Mouse (Mus musculus) kidney, adult 2 months (tissue): ENCODE results near the gene Fbln5. TPM values are rescaled to one million over a fixed set of nuclear protein-coding genes. Genes with fewer than 3 reads are reported as not detected.

Experiments used
- DNase-seq: peaks from one replicate; pipeline ENCODE4 v3.0.0; 2021
- H3K27ac ChIP-seq: fragments of 200-500 bp; 2 replicates; pipeline ENCODE4 v1.5.1; 2012; ENCODE audit warnings: low read depth, low read length, control low read depth, inconsistent platforms; ENCODE audit not compliant: insufficient read depth
- H3K27me3 ChIP-seq: fragments of 200-500 bp; replicated peaks from 2 replicates; pipeline ENCODE4 v1.6.1; 2012; ENCODE audit warnings: mild to moderate bottlenecking, moderate library complexity, low read length, inconsistent platforms; ENCODE audit not compliant: control insufficient read depth, insufficient read depth
- H3K36me3 ChIP-seq: fragments of 200-500 bp; 2 replicates; pipeline ENCODE4 v1.6.1; 2012; ENCODE audit warnings: mild to moderate bottlenecking, moderate library complexity, low read length, inconsistent platforms; ENCODE audit not compliant: control insufficient read depth, insufficient read depth
- H3K4me1 ChIP-seq: fragments of 200-500 bp; 2 replicates; pipeline ENCODE4 v1.6.1; 2011; ENCODE audit warnings: low read length; ENCODE audit not compliant: control insufficient read depth, insufficient read depth
- H3K4me3 ChIP-seq: fragments of 200-500 bp; 2 replicates; pipeline ENCODE4 v1.5.1; 2011; ENCODE audit warnings: mild to moderate bottlenecking, low read depth, low read length, control low read depth; ENCODE audit not compliant: insufficient read depth
- CTCF ChIP-seq: fragments of 200-500 bp; conservative IDR thresholded peaks from 2 replicates; pipeline ENCODE4 v1.5.1; 2011; ENCODE audit warnings: low read depth, mild to moderate bottlenecking, control low read depth, low read length, moderate library complexity, mixed read lengths; ENCODE audit not compliant: insufficient read depth, insufficient read length
- POLR2A ChIP-seq: fragments of 200-500 bp; IDR thresholded peaks from one replicate; pipeline ENCODE4 v1.6.1; 2011; ENCODE audit warnings: low read depth, low read length, control low read depth
- WGBS: fragments of 180-500 bp; shearing (Covaris S2); methylation state at CpG from one replicate; pipeline ENCODE4 v1.1.7; 2018; 5-methylcytosine and 5-hydroxymethylcytosine counted together
- polyA plus RNA-seq: library from polyadenylated mRNA; depleted of rRNA; stranded (reverse); fragments of >200 nt; gene quantifications from 2 replicates; pipeline ENCODE4 v1.2.3, GENCODE M21; 2012; rRNA removed

Fbln5 gene
- 302 and 308 TPM in 2 replicates for polyA plus RNA-seq

DNA sequence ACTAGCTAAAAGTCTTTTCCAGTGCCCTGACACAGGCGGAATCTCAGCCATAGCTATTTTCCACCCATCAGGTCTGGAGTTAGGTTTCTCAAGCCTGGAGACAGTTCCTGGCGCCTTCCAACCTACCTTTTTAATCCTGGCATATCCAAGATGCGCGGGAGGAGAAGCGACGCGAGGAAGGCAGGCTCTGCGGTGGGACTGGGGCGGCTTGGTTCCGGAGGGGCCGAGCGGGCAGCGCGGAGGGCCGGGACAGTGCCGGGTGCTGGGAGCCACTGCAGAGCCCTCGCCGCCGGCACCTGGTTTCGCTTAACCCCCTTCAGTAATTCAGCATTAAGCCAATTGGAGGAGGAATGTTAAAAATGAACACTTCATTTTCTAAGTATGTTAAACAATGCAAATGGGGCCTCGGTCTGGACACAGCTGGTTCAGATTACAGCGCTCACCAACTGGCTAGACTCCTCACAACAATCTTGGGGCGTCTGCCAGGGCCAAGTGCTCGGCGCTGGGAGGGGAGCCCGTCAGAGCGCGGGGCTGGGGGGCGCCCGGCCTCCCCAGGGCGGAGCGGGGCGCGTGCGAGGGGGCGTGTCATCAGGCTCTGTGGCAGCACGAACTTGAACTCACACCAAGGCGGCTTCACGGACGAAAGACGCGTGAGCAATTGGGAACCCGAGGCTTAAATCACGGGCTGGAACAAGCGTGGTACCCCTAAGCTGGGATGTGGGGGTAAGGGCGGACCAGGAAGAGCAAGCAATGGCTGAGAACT, at the start of gene Fbln5:
TSS of gene Fbln5 (minus strand) at position 448 of the 763 bp plus-strand sequence.
- WGBS, result 2% methylated on average over 46 of the region's 46 CpGs
- H3K4me1 ChIP-seq, result peaks cover 5% of the 10 kb centered on the region; the same call in 1 of the 2 replicates
- H3K36me3 ChIP-seq, result no peaks in the 10 kb centered on the region
- peak; percentile 74 for DNase-seq
- no peaks in the 10 kb centered on the region for H3K27me3 ChIP-seq
- TF ChIP-seq POLR2A (no peak), CTCF (no peak)
- H3K4me3 ChIP-seq, result peak within 1 kb of the TSS; percentile 60
- peak within 1 kb of the TSS; percentile 65 for H3K27ac ChIP-seq

DNA sequence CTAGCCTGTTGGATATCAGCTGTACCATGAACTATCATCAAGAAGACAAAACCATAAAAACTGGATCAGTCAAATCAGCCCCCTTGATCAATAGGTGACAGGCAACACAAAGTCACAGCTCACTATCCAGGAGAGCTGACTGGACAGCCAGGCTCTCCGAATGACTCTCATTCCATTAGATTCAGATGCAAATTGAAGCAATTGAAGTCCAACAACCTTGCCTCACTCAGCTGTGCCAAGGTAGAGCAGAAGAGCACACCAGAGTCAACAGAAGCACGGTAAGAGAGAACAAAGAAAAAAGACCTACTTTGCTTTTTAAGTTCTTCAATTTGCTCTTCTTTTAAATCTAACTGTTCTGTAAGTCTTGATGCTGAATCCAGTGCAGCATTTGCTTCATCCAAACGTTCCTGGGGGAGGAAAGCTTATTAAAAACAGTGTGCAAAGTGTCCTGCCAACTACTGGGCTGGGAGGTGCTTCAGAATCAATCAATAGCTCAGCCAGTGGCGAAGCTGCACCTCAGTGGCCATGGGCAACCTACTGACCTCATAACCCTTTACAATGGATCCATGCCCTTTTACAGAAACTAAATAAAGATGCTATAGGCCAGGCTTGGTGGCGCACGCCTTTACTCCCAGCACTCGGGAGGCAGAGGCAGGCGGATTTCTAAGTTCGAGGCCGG, 43.6 kb upstream of the Fbln5 start:
- no peak for DNase-seq
- TF ChIP-seq POLR2A (no peak), CTCF (no peak)

DNA sequence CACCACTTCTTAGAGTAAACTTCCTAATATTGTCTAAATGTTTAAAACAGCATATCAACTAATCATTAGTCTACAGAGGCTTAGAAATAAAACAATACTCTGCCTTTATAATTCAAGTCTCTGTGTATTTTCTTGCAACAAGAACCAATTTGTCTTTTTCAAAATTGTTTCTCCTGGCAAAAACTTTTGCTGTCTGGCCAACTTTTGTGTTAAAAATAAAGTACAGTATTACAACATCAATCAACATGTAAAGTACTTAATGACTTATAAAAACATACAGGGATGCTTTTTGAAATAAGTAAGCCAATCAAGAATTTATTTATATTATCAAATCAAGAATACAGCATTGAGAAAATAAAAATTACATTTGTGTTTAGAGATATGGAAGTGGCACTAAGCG, 41.4 kb upstream of the Fbln5 start:
- Histone ChIP-seq H3K4me1 (no peaks in the 10 kb centered on the region), H3K27me3 (no peaks in the 10 kb centered on the region), H3K36me3 (peaks cover 2% of the 10 kb centered on the region; the same call in 1 of the 2 replicates), H3K4me3 (no peak overlapping the region), H3K27ac (no peak overlapping the region)
- WGBS, result 89% methylated on average over 1 of the region's 1 CpGs
- no peak for DNase-seq
- no peak for TF ChIP-seq POLR2A
- TF ChIP-seq CTCF, result no peak

More for the DNA sequence above, 43.6 kb upstream of the Fbln5 start:
- Histone ChIP-seq H3K27ac (no peak overlapping the region), H3K36me3 (peaks cover 2% of the 10 kb centered on the region; the same call in 1 of the 2 replicates), H3K27me3 (no peaks in the 10 kb centered on the region), H3K4me1 (no peaks in the 10 kb centered on the region), H3K4me3 (no peak overlapping the region)
- 84% methylated on average over 10 of the region's 10 CpGs for WGBS

DNA sequence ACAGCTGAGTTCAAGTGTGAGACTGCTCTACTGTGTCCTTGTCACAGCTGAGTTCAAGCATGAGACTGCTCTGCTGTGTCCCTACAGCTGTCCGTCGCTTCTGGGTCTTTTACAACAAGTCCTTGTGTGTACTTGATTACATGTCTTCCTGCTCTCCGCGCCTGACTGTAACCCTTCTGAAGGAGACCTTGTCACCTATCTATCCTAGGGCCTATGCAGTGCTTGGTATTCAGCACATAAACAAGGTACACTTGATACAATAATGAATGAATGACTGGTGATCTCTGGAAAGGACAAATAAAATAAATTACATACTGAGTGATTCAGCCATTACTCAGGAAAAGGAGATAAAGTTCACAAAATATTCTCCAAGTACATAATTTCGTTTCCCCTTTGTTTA, 39.2 kb upstream of the Fbln5 start:
- Histone ChIP-seq H3K36me3 (peaks cover 2% of the 10 kb centered on the region; the same call in 1 of the 2 replicates), H3K27me3 (no peaks in the 10 kb centered on the region), H3K27ac (no peak overlapping the region), H3K4me1 (no peaks in the 10 kb centered on the region), H3K4me3 (no peak overlapping the region)
- no peak for TF ChIP-seq POLR2A
- DNase-seq, result no peak
- WGBS, result 90% methylated on average over 5 of the region's 5 CpGs

DNA sequence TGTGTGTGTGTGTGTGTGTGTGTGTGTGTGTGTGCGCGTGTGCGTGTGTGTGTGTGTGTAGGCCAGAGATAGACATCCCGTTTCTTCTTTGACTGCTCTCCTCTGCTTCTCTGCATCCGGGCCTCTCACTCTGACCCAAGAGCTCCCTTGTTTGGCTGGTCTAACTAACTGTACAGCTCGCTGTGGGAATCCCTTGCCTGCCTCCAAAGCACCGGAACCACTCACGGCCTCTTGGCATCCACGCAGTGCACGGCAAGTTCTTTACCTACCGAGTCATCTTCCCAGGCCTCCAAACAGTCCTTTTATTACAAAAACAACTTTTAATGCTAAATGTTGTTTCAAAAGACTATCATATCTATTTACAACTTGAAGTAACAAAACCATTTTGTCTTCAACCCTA, 35.5 kb upstream of the Fbln5 start:
- no peak for DNase-seq
- no peak for TF ChIP-seq CTCF
- no peak for TF ChIP-seq POLR2A
- no peak overlapping the region for H3K4me3 ChIP-seq
- WGBS, result 91% methylated on average over 11 of the region's 11 CpGs
- no peak overlapping the region for H3K27ac ChIP-seq
- no peaks in the 10 kb centered on the region; the same call in 1 of the 2 replicates for H3K36me3 ChIP-seq
- H3K27me3 ChIP-seq, result no peaks in the 10 kb centered on the region
- H3K4me1 ChIP-seq, result no peaks in the 10 kb centered on the region

DNA sequence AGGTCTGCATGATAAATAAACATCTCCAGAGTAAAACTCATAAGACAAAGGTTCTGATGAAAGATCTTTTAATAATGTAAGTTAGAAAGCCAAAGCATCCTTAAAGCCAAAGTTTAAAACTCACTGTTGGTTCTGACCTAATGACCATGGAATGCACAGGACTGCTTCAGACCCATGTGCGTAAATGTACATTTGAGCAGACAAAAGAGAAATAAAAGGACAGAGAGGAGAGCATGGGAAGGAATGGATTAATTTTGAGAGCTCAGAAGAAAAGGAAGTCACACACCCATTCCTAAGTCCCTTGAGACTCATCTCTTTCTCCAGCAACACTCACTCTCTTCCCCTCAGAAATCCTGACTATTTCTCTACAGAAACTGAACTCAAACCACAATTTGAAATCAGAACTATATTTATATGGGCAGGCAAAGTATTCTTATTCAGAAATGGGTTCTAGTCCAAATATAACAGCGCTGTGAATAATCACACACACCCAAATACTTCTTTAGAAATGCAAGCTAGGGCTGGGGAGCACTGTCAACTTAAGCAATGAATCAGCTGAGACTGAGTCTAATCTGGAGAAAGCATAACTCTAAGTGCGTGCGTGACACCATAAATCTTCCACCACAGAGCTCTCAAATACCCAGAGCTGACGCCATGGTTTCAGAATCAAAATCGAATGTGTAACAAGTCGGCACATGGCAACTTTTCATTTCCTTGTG, 33.1 kb upstream of the Fbln5 start:
- no peaks in the 10 kb centered on the region for H3K4me1 ChIP-seq
- WGBS, result 72% methylated on average over 7 of the region's 7 CpGs
- H3K36me3 ChIP-seq, result no peaks in the 10 kb centered on the region
- H3K27ac ChIP-seq, result no peak overlapping the region
- H3K27me3 ChIP-seq, result no peaks in the 10 kb centered on the region
- DNase-seq, result peak; percentile 19
- TF ChIP-seq CTCF (no peak), POLR2A (no peak)
- H3K4me3 ChIP-seq, result no peak overlapping the region

DNA sequence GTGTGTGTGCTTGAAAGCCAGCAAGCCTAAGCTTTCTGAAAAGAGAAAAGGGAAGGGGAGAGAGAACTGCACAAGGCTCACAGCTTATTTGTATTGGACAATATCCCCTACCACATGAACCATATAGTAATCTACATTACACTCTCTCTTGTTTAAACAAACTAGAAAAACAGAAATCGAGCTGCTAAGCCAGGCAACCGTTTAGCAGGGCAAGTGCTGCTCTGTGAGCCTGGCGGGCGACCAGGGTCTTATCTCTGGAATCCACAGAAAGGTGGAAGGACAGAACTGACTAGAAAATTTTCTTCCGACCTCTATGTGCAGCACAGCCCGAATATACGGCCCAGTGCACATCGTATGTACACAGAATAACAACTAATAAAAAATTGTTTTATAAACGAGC, 32.5 kb upstream of the Fbln5 start:
- WGBS, result 70% methylated on average over 9 of the region's 9 CpGs

More for the DNA sequence above, 32.5 kb upstream of the Fbln5 start:
- H3K4me3 ChIP-seq, result no peak overlapping the region
- no peaks in the 10 kb centered on the region for H3K4me1 ChIP-seq
- H3K27ac ChIP-seq, result no peak overlapping the region
- no peaks in the 10 kb centered on the region for H3K36me3 ChIP-seq
- no peaks in the 10 kb centered on the region for H3K27me3 ChIP-seq
- TF ChIP-seq POLR2A, result no peak
- TF ChIP-seq CTCF, result no peak
- no peak for DNase-seq
